Mouse (Mus musculus): ENCODE measurements around the gene Hgd. TPM values are rescaled to one million over a fixed set of nuclear protein-coding genes. Genes with fewer than 3 reads are reported as not detected.

Hgd gene
- polyA plus RNA-seq, 1 experiment from 2014 or later, result 51.7 TPM

- Histone ChIP-seq H3K9ac (ENCODE audit: low read depth, low read length) (peak overlapping the region; percentile 85; the same call in 1 of the 2 replicates), H3K9me3 (replicated peaks; ENCODE audit: low read length) (no peaks in the 10 kb centered on the region), H3K4me3 (replicated peaks; ENCODE audit: low read depth, low read length) (peak overlapping the region; percentile 63; the same call in 1 of the 2 replicates), H3K27ac (no peak overlapping the region), H3K4me1 (replicated peaks; ENCODE audit: insufficient read depth, low read length) (peaks cover 16% of the 10 kb centered on the region; the same call in 1 of the 2 replicates), H3K36me3 (ENCODE audit: insufficient read depth, low read length) (0 out of 2 replicates have a peak, but pooled peaks cover 2% of the 10 kb centered on the region), H3K27me3 (ENCODE audit: insufficient read depth, low read length) (no peaks in the 10 kb centered on the region), H3K4me2 (ENCODE audit: low read length) (peak overlapping the region; percentile 67)
- WGBS, result 67% methylated on average over 1 of the region's 1 CpGs
- TF ChIP-seq CTCF (IDR thresholded peaks at IDR 0.05; ENCODE audit: low read depth), result no peak
- DNase-seq (ENCODE audit: low spot score), result no peak
- no peak for ATAC-seq (replicated peaks; ENCODE audit: low FRiP score, low read depth)
These were observed 73.1 kb downstream of the Hgd start for GRCm38 (mm10) chr16:37653058-37653457.

- WGBS, result under 1% methylated on average over 51 of the region's 58 CpGs
- H3K4me3 ChIP-seq (replicated peaks; ENCODE audit: low read depth, low read length), result peak within 1 kb of the TSS; percentile 63
- ATAC-seq (replicated peaks; ENCODE audit: low FRiP score, low read depth), result peak; percentile 94
- H3K9ac ChIP-seq (ENCODE audit: low read depth, low read length), result peak within 1 kb of the TSS; percentile 85
- DNase-seq (ENCODE audit: low spot score), result peak; percentile 99
- no peak for TF ChIP-seq CTCF (IDR thresholded peaks at IDR 0.05; ENCODE audit: low read depth)
- H3K9me3 ChIP-seq (replicated peaks; ENCODE audit: low read length), result no peaks in the 10 kb centered on the region
- H3K27me3 ChIP-seq (ENCODE audit: insufficient read depth, low read length), result no peaks in the 10 kb centered on the region
- H3K27ac ChIP-seq, result peak within 1 kb of the TSS; percentile 83
- H3K36me3 ChIP-seq (ENCODE audit: insufficient read depth, low read length), result no peaks in the 10 kb centered on the region
- peaks cover 16% of the 10 kb centered on the region; the same call in 1 of the 2 replicates for H3K4me1 ChIP-seq (replicated peaks; ENCODE audit: insufficient read depth, low read length)
- H3K4me2 ChIP-seq (ENCODE audit: low read length), result peak within 1 kb of the TSS; percentile 67
These were observed 74.0 kb downstream of the Hgd start, which contains the start of gene Ndufb4 for GRCm38 (mm10) chr16:37653731-37654657. TSS of gene Ndufb4 (minus strand) at chr16:37654453.

GRCm38 (mm10) chr16:37654831-37655455, 75.0 kb downstream of the Hgd start:
- TF ChIP-seq CTCF (IDR thresholded peaks at IDR 0.05; ENCODE audit: low read depth), result no peak
- Histone ChIP-seq H3K9ac (ENCODE audit: low read depth, low read length) (no peak overlapping the region), H3K27ac (peak overlapping the region; percentile 83), H3K27me3 (ENCODE audit: insufficient read depth, low read length) (no peaks in the 10 kb centered on the region), H3K9me3 (replicated peaks; ENCODE audit: low read length) (no peaks in the 10 kb centered on the region), H3K4me1 (replicated peaks; ENCODE audit: insufficient read depth, low read length) (peaks cover 16% of the 10 kb centered on the region; the same call in 1 of the 2 replicates), H3K4me3 (replicated peaks; ENCODE audit: low read depth, low read length) (no peak overlapping the region), H3K36me3 (ENCODE audit: insufficient read depth, low read length) (no peaks in the 10 kb centered on the region), H3K4me2 (ENCODE audit: low read length) (peak overlapping the region; percentile 67)
- DNase-seq (ENCODE audit: low spot score) (peak; percentile 10), ATAC-seq (replicated peaks; ENCODE audit: low FRiP score, low read depth) (no peak)
- WGBS, result 54% methylated on average over 4 of the region's 4 CpGs

GRCm38 (mm10) chr16:37655756-37656347, 75.9 kb downstream of the Hgd start:
- no peak overlapping the region for H3K4me2 ChIP-seq (ENCODE audit: low read length)
- no peaks in the 10 kb centered on the region for H3K36me3 ChIP-seq (ENCODE audit: insufficient read depth, low read length)
- no peak for DNase-seq (ENCODE audit: low spot score)
- H3K9me3 ChIP-seq (replicated peaks; ENCODE audit: low read length), result no peaks in the 10 kb centered on the region
- TF ChIP-seq CTCF (IDR thresholded peaks at IDR 0.05; ENCODE audit: low read depth), result no peak
- ATAC-seq (replicated peaks; ENCODE audit: low FRiP score, low read depth), result no peak
- no peak overlapping the region for H3K4me3 ChIP-seq (replicated peaks; ENCODE audit: low read depth, low read length)
- H3K27me3 ChIP-seq (ENCODE audit: insufficient read depth, low read length), result no peaks in the 10 kb centered on the region
- peak overlapping the region; percentile 83 for H3K27ac ChIP-seq
- H3K4me1 ChIP-seq (replicated peaks; ENCODE audit: insufficient read depth, low read length), result peaks cover 16% of the 10 kb centered on the region; the same call in 1 of the 2 replicates
- no peak overlapping the region for H3K9ac ChIP-seq (ENCODE audit: low read depth, low read length)
- WGBS, result 32% methylated on average over 4 of the region's 4 CpGs

- peaks cover 16% of the 10 kb centered on the region; the same call in 1 of the 2 replicates for H3K4me1 ChIP-seq (replicated peaks; ENCODE audit: insufficient read depth, low read length)
- no peak overlapping the region for H3K27ac ChIP-seq
- H3K9ac ChIP-seq (ENCODE audit: low read depth, low read length), result no peak overlapping the region
- H3K4me3 ChIP-seq (replicated peaks; ENCODE audit: low read depth, low read length), result no peak overlapping the region
- DNase-seq (ENCODE audit: low spot score) (no peak), ATAC-seq (replicated peaks; ENCODE audit: low FRiP score, low read depth) (no peak)
- TF ChIP-seq CTCF (IDR thresholded peaks at IDR 0.05; ENCODE audit: low read depth), result no peak
- no peak overlapping the region for H3K4me2 ChIP-seq (ENCODE audit: low read length)
- no peaks in the 10 kb centered on the region for H3K27me3 ChIP-seq (ENCODE audit: insufficient read depth, low read length)
- 80% methylated on average over 7 of the region's 7 CpGs for WGBS
- no peaks in the 10 kb centered on the region for H3K36me3 ChIP-seq (ENCODE audit: insufficient read depth, low read length)
- no peaks in the 10 kb centered on the region for H3K9me3 ChIP-seq (replicated peaks; ENCODE audit: low read length)
These were observed 76.8 kb downstream of the Hgd start for GRCm38 (mm10) chr16:37656796-37657195.

Measured in kidney, postnatal 0 days (tissue).